Mouse (Mus musculus): Measurements from ENCODE around the gene Ndufb2. TPM values are rescaled to one million over a fixed set of nuclear protein-coding genes. Genes with fewer than 3 reads are reported as not detected.

Ndufb2 gene
- total RNA-seq, 2 experiments from 2014 or later = 584 to 623 TPM

DNA sequence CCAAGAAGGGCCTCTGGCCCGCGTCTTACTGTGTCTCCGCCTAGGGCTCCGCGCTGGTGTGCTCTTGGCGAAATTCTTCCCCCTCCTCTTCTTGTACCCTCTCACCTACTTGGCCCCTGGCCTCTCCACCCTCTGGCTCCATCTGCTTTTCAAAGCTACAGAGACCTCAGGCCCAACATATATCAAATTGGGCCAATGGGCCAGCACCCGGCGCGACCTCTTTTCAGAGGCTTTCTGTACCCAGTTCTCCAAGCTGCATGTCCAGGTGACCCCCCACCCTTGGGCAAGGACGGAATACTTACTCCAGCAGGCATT, 17.9 kb upstream of the Ndufb2 start:
- intact Hi-C loops (cut with DNase I) = no loop called here
- peak; percentile 16 to 48 for DNase-seq

DNA sequence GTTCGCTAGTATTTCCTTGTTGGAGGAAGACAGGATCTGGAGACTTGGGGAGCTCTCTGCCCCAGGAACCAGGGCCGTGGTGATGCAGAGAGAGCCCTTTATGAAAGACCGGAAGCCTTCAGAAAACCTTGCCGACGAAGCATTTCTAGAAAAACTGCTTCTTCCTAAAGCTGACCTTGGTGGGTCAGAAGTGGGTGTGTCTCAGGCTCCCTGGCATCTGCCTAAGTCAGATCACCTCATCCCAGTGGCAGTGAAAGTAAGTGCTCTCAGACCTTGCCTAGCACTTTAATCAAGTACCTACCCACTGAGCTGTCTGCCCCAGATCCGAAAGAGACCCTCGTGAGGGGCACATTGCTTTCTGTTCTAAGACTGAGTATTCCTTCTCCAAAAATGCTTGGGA, 17.4 kb upstream of the Ndufb2 start:
- intact Hi-C loops (cut with DNase I) = no loop called here
- DNase-seq = no peak

DNA sequence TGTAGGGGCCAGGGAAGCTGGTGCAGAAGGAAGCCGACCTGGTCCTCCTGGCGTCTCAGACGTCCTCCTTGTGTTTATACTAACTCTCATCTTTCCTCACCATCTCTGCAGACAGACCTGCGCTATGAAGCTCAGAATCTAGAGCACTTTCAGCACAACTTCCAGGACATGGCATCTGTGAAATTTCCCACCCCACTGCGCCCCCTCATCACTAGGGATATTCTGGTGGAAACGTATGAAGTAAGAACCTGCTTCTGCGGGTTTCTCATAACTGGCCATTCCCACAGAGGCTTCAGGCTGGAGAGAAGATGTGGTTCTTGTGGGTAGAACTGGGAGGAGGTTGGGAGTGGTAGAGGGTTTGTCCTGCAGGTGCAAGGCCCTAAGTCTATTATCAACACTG, 12.8 kb upstream of the Ndufb2 start:
- DNase-seq = no peak
- intact Hi-C loops (cut with DNase I) = no loop called here

DNA sequence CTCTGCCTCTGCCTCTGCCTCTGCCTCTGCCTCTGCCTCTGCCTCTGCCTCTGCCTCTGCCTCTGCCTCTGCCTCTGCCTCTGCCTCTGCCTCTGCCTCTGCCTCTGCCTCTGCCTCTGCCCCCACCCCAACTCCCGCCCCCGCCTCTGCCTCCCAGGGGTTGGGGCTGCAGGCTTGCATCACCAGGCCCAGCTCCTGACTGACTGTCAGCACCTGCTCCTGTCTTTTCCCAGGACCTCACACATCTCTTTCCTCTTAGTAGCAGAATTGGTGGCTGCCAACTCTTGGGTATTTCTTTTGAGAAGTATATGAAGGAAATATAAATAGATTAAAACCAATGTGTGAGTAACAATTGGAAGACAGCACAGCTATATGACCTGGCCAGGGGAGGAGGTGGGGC, 11.8 kb upstream of the Ndufb2 start:
- DNase-seq = no peak
- intact Hi-C loops (cut with DNase I) = no loop called here

DNA sequence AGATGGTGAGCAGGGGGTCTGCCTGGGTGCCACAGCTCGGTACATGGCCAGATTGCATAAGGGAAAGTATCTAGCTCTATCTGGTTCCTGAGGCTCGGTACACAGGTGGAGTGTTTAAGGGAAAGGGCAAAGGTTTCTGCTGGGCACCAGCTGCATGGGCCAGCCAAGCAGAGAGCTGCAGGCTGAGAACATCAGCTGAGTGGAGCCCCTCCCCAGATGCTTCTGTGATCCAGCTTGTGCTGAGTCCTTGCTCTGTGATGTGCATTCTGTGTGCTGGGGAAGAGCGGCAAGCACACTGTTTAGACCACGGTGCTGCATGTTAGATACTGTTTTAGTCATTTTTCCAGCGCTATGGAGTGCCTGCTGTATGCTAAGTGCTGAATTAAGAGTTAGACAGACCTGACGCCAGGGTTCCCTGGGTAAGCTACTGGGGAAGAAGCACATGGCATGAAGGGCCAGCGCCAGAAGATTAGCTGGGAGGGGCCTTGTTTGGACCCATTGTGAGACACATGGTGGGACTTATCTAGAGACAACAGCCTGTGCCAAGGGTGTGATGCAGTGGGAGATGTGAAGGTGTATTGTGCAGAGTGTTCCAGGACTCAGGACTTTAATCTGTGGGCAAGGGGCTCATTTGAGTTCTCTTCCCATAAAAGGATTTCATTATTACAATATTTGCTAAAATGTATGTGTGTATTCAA, 11.1 kb upstream of the Ndufb2 start:
- intact Hi-C loops (cut with DNase I) = no loop called here
- no peak for DNase-seq

DNA sequence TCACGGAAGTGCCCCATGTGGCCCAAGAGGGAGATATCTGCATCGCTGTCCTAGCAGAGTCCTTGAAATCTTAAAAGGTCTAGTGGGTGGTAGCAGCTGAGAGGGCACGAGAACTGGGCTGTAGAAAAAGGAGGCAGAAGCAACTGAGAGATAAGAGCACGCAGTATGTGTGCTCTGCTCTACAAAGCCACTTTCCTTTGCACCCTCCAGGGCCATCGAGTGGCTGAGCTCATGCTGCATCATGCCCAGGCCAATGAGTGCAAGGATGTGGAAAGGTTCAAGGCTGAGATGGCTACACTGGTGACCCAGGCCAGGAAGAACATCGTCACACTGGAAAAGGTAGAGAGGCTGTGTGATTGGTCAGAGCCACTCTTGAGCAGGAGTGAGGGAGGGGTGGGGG, 6.9 kb upstream of the Ndufb2 start, which contains the start of gene Gm42420:
TSS of gene Gm42420 (plus strand) at position 237 of the 400 bp plus-strand sequence.
- DNase-seq = no peak

DNA sequence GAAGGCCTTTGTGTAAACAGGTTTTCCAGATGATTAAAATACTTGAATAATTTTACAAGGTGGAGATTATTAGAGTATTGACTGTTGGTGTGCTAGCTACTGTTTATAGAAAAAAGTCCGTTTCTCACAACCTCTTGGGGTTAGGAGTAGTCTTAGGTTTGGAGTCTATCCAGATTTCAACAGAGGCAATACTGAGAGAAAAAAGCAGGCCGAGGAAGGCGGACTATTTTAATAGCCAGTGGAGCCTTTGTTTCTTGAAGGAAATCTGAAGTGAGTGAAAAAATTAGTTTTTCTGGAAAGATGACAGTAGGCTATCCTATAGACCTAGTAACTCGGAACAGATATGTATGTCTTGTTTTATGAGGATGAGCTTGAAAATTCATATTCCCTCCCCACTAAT, 893 bp upstream of the Ndufb2 start:
- DNase-seq = no peak
- intact Hi-C loops (cut with DNase I) = loop anchor here (5.0 to 10.0 kb wide), 2 partner anchors 136 to 193 kb away; partner anchors contain the start of gene Braf

More for the DNA sequence above, 6.9 kb upstream of the Ndufb2 start, which contains the start of gene Gm42420:
- intact Hi-C loops (cut with DNase I) = no loop called here

DNA sequence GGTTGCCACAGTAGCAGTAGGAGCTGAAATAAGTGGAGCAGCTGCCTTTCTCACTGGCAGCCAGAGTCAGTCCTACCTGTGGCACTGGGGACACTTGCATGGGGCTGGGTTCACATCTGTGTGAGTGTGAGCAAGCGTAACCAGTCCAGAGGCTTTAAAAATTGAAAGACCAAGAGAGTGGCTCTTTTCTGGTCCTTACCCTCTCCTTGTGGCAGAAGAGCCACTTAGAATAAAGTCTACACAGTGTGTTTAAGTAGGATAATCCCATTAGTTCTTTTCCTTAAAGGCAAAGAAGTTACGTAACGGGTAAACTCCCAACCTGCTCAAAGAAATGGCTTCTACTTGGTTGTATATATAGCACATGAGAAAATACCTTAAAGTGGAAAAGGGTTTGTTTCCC, 8.5 kb downstream of the Ndufb2 start:
- intact Hi-C loops (cut with DNase I) = no loop called here
- no peak for DNase-seq

DNA sequence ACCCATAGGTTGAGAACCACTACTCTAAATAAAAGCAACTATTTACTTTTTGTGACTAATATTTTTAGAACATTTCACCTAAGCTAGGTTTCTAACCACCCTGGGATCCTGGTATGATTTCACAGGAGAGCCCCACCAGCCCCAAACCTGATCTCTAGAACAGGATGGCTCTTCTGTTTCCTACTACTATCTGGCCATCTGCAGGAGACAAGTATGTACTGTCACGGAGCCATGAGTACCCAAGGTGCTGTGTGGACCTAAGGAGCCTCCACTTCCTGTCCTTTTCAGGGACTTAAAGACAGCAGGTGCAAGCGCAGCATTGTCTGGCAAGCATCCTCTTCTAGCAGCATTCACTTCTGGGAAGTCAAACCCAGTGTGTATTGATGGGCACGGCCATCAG, 9.5 kb downstream of the Ndufb2 start:
- no peak for DNase-seq
- intact Hi-C loops (cut with DNase I) = no loop called here

DNA sequence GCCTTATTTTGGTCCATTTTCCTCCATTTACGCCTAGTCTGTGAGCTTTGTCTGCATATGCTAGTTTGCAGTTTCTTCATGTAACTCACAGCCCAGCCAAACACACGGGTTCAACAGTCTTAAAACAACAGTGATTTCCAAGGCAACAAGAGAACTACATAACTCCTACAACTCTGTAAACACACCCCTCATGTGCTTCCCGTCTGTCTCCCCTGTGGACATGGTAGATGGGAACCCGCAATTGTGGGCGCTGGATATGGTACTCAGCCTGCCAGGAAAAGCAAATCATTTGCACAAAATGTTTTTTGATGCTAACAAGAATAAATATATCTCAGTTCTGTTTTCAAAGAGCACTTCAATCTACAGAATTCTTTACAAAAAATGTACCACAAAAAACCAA, 12.2 kb downstream of the Ndufb2 start:
- DNase-seq = no peak
- intact Hi-C loops (cut with DNase I) = no loop called here

DNA sequence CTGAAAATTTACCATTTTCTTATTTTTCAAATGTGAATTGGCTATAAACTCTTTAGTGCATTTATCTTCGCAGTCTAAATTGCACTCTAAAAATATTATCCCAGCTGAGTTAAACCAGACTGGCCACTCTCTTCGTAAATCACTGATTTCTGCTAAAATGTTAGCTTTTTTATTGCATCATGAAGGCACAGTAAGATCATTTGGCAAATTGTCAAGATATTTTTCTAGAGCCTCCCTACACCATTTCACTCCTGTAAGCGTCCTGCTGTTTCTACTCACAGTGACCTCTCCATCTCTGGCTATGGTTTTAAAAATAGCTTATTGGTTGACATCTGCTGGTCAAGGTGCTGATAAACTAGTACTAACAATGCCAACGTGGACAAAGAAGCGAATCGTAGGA, 13.7 kb downstream of the Ndufb2 start:
- intact Hi-C loops (cut with DNase I) = no loop called here
- no peak for DNase-seq

DNA sequence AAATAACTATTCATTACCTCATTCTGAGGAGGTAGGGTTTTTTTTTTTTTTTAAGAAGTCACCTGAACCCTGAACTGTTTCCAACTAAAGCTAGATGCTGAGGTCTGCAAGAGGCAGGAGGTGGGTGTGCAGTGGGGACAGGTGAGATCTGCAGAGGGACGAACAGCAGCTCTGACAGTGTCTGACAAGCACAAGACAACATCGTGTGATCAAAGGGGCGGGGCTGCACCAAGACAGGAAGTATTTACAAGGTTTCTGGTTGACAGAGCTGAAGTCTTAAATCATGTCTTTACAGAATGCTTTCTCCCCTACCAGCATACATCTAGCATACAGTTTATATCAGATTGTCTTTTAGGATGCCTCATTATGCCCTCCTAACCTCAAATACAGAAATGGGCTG, 14.5 kb downstream of the Ndufb2 start:
- intact Hi-C loops (cut with DNase I) = no loop called here

DNA sequence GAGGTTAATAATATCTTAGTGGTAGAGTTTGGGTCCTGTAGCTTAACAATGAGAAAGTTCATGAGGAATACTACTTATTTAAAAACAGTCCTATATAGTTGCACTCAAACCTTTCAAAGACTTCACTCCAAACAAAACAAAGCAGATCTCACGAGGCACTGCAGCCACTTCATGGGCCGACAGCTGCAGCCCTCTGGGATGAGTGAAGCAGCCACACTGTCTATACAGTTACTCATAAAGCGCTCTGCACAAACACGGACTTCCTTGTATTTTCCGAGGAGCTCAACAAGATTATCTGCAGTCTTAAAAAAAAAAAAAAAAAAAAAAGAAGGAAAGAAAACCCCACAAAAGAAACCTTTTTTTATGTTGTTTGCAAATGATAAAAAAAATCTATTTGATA, 15.0 kb downstream of the Ndufb2 start:
- intact Hi-C loops (cut with DNase I) = no loop called here
- no peak for DNase-seq

More for the DNA sequence above, 14.5 kb downstream of the Ndufb2 start:
- no peak for DNase-seq

DNA sequence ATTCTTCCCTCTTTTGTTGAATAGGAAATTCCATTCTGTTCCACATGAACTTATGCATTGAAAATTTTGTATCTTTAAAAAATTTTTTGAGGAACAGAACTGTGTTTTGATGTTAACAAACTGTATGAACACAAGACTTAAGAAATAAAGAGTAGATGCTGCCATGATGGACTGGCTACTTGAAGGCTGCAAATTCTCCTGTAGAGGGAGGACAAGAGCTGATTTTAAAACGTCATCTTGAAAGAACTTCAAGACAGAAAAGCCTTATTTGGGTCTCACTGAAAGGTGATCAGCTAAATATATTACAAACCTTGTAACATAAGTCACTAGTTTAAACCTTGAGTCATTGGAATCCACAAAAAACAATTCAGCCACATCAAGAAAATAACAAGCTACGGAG, 17.8 kb downstream of the Ndufb2 start:
- intact Hi-C loops (cut with DNase I) = no loop called here
- DNase-seq = no peak

DNA sequence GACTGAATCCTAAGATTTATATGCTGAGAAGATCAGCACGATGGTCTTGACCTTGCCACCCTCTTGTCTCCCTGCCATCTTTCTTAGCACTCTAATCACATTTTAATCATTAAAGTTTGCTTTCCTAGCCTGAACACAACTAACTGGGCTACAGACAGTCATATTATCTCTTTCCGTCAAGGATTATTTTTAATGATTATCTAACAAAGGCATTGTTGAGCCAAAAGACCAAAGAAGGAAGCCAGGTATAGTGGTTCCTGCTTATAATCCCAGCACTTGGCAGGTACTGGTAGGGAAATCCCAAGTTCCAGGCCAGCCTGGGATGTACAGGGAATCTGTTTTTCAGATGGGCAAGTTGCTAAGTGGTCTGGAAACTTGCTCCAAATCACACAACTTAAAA, 18.9 kb downstream of the Ndufb2 start:
- no peak for DNase-seq
- intact Hi-C loops (cut with DNase I) = no loop called here

Other genes starting within 250 kb of the Ndufb2 start
- 10 to 100 TPM; 20.0 to 24.1 TPM for gene Slc37a3, start 214.9 kb upstream of the Ndufb2 start, total RNA-seq (2021)
- gene Rab19, start 211.4 kb upstream of the Ndufb2 start, total RNA-seq (2021) = under 1 TPM; 0.17 to 0.49 TPM
- gene Mkrn1, start 172.1 kb upstream of the Ndufb2 start, total RNA-seq (2021) = 100 to 1,000 TPM; 117 to 139 TPM
- gene Dennd2a, start 34.7 kb upstream of the Ndufb2 start, total RNA-seq (2021) = 10 to 100 TPM; 13.6 to 15.3 TPM
- 10 to 100 TPM; 15.3 to 18.3 TPM for gene Adck2, start 18.7 kb upstream of the Ndufb2 start, total RNA-seq (2021)
- under 1 TPM in 1 of 2 experiments, not detected in 1; 0.79 TPM for gene Gm42420, start 6.8 kb upstream of the Ndufb2 start, total RNA-seq (2021)
- 10 to 100 TPM; 18.2 to 21.9 TPM for gene Braf, start 132.9 kb downstream of the Ndufb2 start, total RNA-seq (2021)
- 10 to 100 TPM; 89.3 to 96.8 TPM for gene Mrps33, start 218.4 kb downstream of the Ndufb2 start, total RNA-seq (2021)

Data from heart, postnatal 14 days (tissue).